Mouse (Mus musculus) heart, adult 10 weeks (tissue): ENCODE data around the gene Ctu2. TPM values are rescaled to one million over a fixed set of nuclear protein-coding genes. Genes with fewer than 3 reads are reported as not detected.

Source experiments
- polyA plus RNA-seq: library from polyadenylated mRNA; stranded (reverse); fragments of 350-450 nt; fragmentation: Illumina TruSeq; extraction: RNeasy Lipid Tissue Mini Kit (QIAGEN cat#74804); gene quantifications from one replicate; pipeline ENCODE4 v1.2.3, GENCODE M21; 2014; ENCODE audit warnings: low read depth, low replicate concordance

Ctu2 gene
- 12.8 TPM for polyA plus RNA-seq

DNA sequence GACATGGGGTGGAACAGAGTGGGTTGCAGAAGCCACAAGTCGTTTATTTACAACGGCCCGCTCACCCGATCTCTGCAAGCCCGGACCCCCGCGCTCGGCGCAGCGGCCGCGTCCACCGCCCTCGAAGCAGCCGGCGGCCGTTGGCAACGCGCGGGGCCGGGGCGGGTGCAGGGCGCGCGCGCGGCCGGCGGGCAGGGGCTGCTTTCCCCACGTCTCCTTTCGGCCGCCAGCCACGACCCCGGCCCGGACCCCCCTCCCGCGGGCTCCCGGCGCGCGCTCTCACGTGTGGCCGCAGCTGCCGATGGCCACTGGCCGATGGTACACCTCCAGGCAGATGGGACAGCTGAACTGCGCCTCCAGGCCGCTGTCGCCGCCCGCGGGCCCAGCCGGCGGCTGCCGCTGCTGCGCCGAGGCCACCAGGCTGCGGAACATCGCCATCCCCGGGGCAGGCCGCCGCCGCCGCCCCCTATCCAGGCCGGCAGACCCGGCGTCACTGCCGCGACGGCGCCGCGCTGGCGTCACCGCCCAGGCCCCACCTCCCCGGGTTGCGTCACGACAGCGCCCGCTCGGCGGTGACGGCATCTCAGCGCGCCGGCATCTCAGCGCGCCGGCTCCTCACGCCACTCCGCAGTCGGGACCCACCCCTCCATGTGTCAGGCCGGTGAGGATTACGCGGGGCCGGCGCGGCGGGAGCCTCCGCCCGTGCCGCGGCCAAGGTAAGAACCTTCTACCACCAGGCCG, at the start of gene Ctu2, which contains the start of gene Rnf166:
Gene Ctu2, plus strand, starts transcription at position 564 of the 741 bp plus-strand sequence.
Gene Rnf166, minus strand, starts transcription at position 485 of the 741 bp plus-strand sequence.

DNA sequence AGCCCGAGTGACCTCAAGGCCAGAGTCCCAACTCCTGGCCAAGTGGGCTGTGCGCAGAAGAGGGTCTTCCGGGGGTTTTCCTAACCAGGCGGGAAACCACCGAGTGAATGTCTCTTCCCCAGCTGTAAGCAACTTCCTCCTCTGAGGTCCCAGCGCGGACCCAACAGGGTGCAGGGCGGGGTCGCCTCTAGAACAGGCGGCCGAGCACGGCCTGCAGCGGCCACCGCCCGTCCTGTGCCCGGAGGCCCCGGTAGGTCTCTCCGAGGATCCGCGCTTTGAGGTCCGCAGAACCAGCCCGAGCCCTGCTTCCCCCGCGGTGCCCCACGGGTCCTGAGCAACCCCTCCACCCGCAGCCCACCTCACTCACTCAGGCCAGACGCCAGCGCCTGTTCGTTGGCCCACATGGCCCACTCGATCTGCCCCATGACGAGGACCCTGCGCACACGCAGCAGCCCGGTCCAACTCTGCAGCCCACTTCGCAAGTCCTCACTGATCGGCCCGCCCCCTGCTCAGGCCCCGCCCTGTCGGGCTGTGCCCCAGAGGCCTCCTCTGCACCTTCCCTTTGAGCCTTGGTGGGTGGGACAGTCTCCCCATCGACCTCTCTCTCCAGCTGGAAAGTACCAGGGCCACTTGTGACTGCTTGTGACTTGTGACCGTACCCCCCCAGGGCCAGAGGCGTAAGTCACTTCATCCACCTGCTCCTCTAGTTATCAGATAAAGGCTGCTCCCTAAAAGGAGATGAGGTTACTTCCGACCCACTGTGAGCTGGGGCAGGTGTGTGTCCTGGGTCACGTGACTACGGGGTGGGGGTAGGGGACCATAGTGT, 43.3 kb upstream of the Ctu2 start, which contains the start of gene Cyba:
Gene Cyba, minus strand, starts transcription at position 488 of the 826 bp plus-strand sequence.

DNA sequence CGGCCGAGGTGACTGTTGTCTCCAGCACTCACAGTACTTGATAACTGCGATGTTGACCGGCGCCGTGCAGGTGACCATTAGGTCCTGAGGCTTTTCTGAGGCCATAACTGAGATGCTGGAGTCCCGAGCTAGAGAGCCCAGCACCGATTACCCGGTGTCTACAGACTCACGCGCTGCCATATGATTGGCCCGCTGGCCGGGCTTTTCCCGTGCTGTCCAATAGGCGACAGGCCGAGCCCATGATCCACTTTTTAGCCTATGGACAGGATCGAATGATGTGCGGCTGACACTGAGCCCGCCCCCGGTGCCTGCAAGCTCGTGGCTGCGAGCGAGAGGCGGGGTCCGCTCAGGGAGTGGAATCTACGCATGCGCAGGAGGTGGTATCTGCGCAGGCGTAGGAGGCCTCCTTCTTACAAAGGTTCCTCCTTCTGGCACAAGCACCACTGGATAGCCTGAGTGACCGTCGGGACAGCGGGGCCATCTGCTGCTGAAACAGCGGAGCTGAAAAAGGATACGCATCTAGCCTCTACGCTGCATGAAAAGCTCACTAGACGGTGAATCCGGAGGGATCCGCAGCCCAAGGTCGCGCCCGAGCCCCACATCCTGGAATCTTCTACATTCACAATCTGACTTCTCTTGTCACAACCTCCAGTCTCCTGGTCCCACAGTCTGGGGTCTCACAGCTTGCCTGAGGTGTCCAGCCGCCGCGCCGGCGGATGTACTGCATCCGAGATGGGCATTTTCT, 32.5 kb upstream of the Ctu2 start, which contains the start of gene Mvd:
Gene Mvd, minus strand, starts transcription at position 161 of the 745 bp plus-strand sequence.

DNA sequence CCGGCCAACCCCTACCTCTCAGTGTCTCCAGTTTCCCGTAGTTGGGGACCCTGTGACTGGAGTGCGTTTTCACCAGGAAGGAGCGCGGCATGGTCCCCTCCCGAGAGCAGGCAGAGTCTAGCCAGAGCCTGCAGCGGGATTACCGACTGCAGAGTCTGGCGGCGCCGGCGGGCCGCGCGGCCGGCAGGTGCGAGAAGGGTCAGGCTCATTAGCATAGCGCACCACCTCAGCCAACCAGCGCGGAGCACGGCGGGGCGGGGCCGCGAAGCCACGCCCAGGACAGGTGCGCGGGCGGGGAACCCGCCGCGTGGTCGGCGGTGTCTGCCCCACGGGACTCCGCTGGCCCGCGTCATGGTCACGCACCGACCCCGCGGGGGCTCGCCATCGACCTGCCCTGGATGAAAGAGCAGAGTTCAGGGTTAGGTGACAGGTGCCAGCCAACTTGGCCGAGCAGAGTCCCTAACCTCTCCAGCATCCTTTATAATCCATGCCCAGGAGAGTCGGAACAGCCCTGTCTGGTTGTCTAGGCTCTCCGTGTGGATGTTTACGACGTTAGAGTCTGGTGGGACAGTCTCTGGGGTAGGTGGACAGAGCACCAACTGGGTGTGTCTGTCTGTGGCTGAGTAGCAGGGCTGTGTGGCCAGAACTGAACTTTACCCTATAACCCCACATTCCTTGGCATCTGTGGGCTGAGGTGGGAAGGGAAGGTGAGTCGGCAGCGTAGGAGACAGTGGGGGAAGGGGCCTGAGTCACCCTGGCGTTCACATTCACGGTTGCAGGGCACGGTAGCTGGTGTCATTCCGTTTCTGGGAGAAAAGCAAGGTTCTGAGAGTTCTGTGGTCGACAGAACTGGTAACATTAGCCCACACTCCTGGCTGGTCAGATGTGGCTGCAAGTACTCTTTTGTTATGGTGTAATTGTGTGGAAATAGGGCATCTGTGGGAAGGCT, 15.1 kb upstream of the Ctu2 start, which contains the start of gene Snai3:
Gene Snai3, minus strand, starts transcription at position 210 of the 949 bp plus-strand sequence.

Other genes with a start within 250 kb of the Ctu2 start
- 11.5 TPM for gene Zfpm1, start 194.0 kb upstream of the Ctu2 start, polyA plus RNA-seq
- not detected for gene Trhr2, start 115.4 kb upstream of the Ctu2 start, polyA plus RNA-seq
- gene Zc3h18, start 99.5 kb upstream of the Ctu2 start, polyA plus RNA-seq, result 20.0 TPM
- gene Il17c, start 54.1 kb upstream of the Ctu2 start, polyA plus RNA-seq, result not detected
- 57.1 TPM for gene Cyba, start 43.2 kb upstream of the Ctu2 start, polyA plus RNA-seq
- gene Mvd, start 32.7 kb upstream of the Ctu2 start, polyA plus RNA-seq, result 5.9 TPM
- 4.3 TPM for gene Snai3, start 15.4 kb upstream of the Ctu2 start, polyA plus RNA-seq
- 35.8 TPM for gene Rnf166, start 79 bp upstream of the Ctu2 start, polyA plus RNA-seq
- 20.7 TPM for gene Piezo1, start 75.2 kb downstream of the Ctu2 start, polyA plus RNA-seq
- gene Cdt1, start 91.9 kb downstream of the Ctu2 start, polyA plus RNA-seq, result 1.6 TPM
- 35.1 TPM for gene Aprt, start 100.8 kb downstream of the Ctu2 start, polyA plus RNA-seq
- gene Galns, start 135.3 kb downstream of the Ctu2 start, polyA plus RNA-seq, result 4.1 TPM
- gene Trappc2l, start 135.5 kb downstream of the Ctu2 start, polyA plus RNA-seq, result 45.3 TPM
- gene Pabpn1l, start 146.6 kb downstream of the Ctu2 start, polyA plus RNA-seq, result not detected
- gene Cbfa2t3, start 223.0 kb downstream of the Ctu2 start, polyA plus RNA-seq, result 9.8 TPM